Mouse (Mus musculus) embryonic facial prominence, embryonic 14.5 days (tissue): ENCODE measurements at regions not wholly inside any gene's neighbourhood (a gene's known extent, or its start where the extent isn't known, plus 50 kb on each side); places are given as distances from the start of the nearest gene placed in this dataset.

Experiments
- ATAC-seq: fragments of 200-750 bp; cut with Nextera tagmentation; 2 replicates; pipeline ENCODE4 v1.8.0; 2017; ENCODE audit warnings: low read depth, moderate number of reproducible peaks, moderate TSS enrichment
- DNase-seq: peaks from one replicate; pipeline ENCODE4 v3.0.0-alpha.2; 2015; ENCODE audit warnings: low spot score
- H3K27ac ChIP-seq: fragments of 300-500 bp; sonication (generic); replicated peaks from 2 replicates; pipeline ENCODE4 v1.5.1; 2014; ENCODE audit warnings: low read depth, mild to moderate bottlenecking, low read length, moderate library complexity
- H3K27me3 ChIP-seq: fragments of 300-500 bp; sonication (generic); replicated peaks from 2 replicates; pipeline ENCODE4 v1.6.1; 2014; ENCODE audit warnings: low read length; ENCODE audit not compliant: control insufficient read depth, insufficient read depth
- H3K36me3 ChIP-seq: fragments of 300-500 bp; sonication (generic); 2 replicates; pipeline ENCODE4 v1.6.1; 2014; ENCODE audit warnings: low read length, mixed read lengths; ENCODE audit not compliant: control insufficient read depth, insufficient read depth
- H3K4me1 ChIP-seq: fragments of 300-500 bp; sonication (generic); 2 replicates; pipeline ENCODE4 v1.6.1; 2014; ENCODE audit warnings: antibody characterized with exemption, low read length; ENCODE audit not compliant: control insufficient read depth, insufficient read depth
- H3K4me2 ChIP-seq: fragments of 300-500 bp; sonication (generic); 2 replicates; pipeline ENCODE4 v1.6.1; 2014; ENCODE audit warnings: low read depth, mild to moderate bottlenecking, low read length, moderate library complexity, mixed read lengths
- H3K4me3 ChIP-seq: fragments of 300-500 bp; sonication (generic); 2 replicates; pipeline ENCODE4 v1.5.1; 2014; ENCODE audit warnings: low read depth, mild to moderate bottlenecking, low read length
- H3K9ac ChIP-seq: fragments of 300-500 bp; sonication (generic); 2 replicates; pipeline ENCODE4 v1.6.1; 2014; ENCODE audit warnings: low read depth, mild to moderate bottlenecking, low read length, moderate library complexity, mixed read lengths
- H3K9me3 ChIP-seq: fragments of 300-500 bp; sonication (generic); 2 replicates; pipeline ENCODE4 v1.6.1; 2016; ENCODE audit warnings: low read length; ENCODE audit not compliant: control insufficient read depth
- WGBS: fragments of 180-500 bp; shearing (Covaris S2); extraction: QIAGEN DNeasy Blood & Tissue Kit; methylation state at CpG from one replicate; pipeline ENCODE4 v1.1.7; 2014; 5-methylcytosine and 5-hydroxymethylcytosine counted together

DNA sequence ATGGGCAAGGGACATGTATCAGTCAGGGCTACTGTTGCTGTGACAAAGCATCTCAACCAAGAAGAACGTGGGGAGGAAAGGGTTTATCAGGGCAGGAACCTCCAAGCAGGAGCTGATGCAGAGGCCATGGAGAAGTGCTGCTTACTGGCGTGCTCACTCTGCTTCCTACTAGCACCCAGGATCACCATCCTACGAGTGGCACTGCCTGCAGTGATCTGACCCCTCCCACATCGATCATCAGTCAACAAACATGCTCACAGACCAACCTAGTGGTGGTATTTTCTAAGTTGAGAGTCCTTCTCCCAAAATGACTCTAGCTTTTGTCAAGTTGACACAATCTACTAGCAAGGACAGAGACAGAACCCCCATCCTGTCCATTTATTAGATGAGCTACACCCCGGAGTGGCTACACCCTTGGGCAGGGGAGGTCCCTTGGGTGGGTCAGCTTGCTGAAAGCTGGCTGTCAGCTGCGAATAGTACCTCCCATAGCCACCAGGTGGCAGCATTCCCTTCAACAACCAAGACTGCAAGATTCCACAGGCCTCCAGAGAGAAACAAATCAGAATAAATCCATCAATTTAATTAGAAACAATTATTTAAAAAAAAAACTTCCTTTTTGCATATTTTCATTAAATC, 99.9 kb upstream of the Ralgapa2 start:
- Histone ChIP-seq H3K4me3 (no peak overlapping the region), H3K9me3 (no peaks in the 10 kb centered on the region), H3K27me3 (no peaks in the 10 kb centered on the region), H3K4me2 (no peak overlapping the region), H3K36me3 (no peaks in the 10 kb centered on the region), H3K9ac (no peak overlapping the region), H3K4me1 (no peaks in the 10 kb centered on the region), H3K27ac (no peak overlapping the region)
- peak; percentile 65; the same call in 1 of the 2 replicates for ATAC-seq
- DNase-seq, result peak; percentile 80
- WGBS, result 31% methylated on average over 6 of the region's 6 CpGs

GRCm38 (mm10) chr2:146612522-146613288, 100.6 kb upstream of the Ralgapa2 start:
- Histone ChIP-seq H3K36me3 (no peaks in the 10 kb centered on the region), H3K9me3 (no peaks in the 10 kb centered on the region), H3K27me3 (no peaks in the 10 kb centered on the region), H3K4me3 (no peak overlapping the region), H3K4me2 (peak overlapping the region; percentile 52), H3K4me1 (no peaks in the 10 kb centered on the region), H3K27ac (no peak overlapping the region), H3K9ac (no peak overlapping the region)
- WGBS, result 5% methylated on average over 20 of the region's 20 CpGs
- DNase-seq (peak; percentile 59), ATAC-seq (no peak)

GRCm38 (mm10) chr2:146621167-146621566, 109.0 kb upstream of the Ralgapa2 start:
- DNase-seq (peak; percentile 86), ATAC-seq (peak; percentile 80)
- WGBS, result 11% methylated on average over 5 of the region's 5 CpGs

GRCm38 (mm10) chr2:146623052-146623451, 110.9 kb upstream of the Ralgapa2 start:
- Histone ChIP-seq H3K27me3 (no peaks in the 10 kb centered on the region), H3K4me2 (no peak overlapping the region), H3K4me3 (no peak overlapping the region), H3K36me3 (no peaks in the 10 kb centered on the region), H3K9ac (no peak overlapping the region), H3K27ac (no peak overlapping the region), H3K4me1 (no peaks in the 10 kb centered on the region), H3K9me3 (no peaks in the 10 kb centered on the region)
- 85% methylated on average over 1 of the region's 1 CpGs for WGBS
- ATAC-seq, result no peak
- DNase-seq, result no peak

More at GRCm38 (mm10) chr2:146621167-146621566, 109.0 kb upstream of the Ralgapa2 start:
- Histone ChIP-seq H3K36me3 (no peaks in the 10 kb centered on the region), H3K4me2 (0 out of 2 replicates have a peak overlapping the region, but pooled peaks have one; percentile 8), H3K9ac (no peak overlapping the region), H3K4me3 (no peak overlapping the region), H3K27ac (no peak overlapping the region), H3K9me3 (no peaks in the 10 kb centered on the region), H3K27me3 (no peaks in the 10 kb centered on the region), H3K4me1 (no peaks in the 10 kb centered on the region)

- H3K36me3 ChIP-seq, result no peaks in the 10 kb centered on the region
- H3K4me3 ChIP-seq, result no peak overlapping the region
- no peak overlapping the region for H3K9ac ChIP-seq
- no peak for DNase-seq
- no peak overlapping the region for H3K4me2 ChIP-seq
- no peaks in the 10 kb centered on the region for H3K9me3 ChIP-seq
- ATAC-seq, result no peak
- no peaks in the 10 kb centered on the region for H3K4me1 ChIP-seq
- 44% methylated on average over 5 of the region's 5 CpGs for WGBS
- H3K27ac ChIP-seq, result no peak overlapping the region
- H3K27me3 ChIP-seq, result no peaks in the 10 kb centered on the region
These were observed 112.1 kb upstream of the Ralgapa2 start for GRCm38 (mm10) chr2:146624207-146624606.

- 42% methylated on average over 5 of the region's 5 CpGs for WGBS
- H3K4me1 ChIP-seq, result no peaks in the 10 kb centered on the region
- no peak overlapping the region for H3K4me3 ChIP-seq
- no peaks in the 10 kb centered on the region for H3K9me3 ChIP-seq
- H3K27me3 ChIP-seq, result no peaks in the 10 kb centered on the region
- no peak overlapping the region for H3K9ac ChIP-seq
- H3K4me2 ChIP-seq, result no peak overlapping the region
- H3K36me3 ChIP-seq, result no peaks in the 10 kb centered on the region
- no peak overlapping the region for H3K27ac ChIP-seq
- ATAC-seq, result no peak
- no peak for DNase-seq
These were observed 113.1 kb upstream of the Ralgapa2 start for GRCm38 (mm10) chr2:146625166-146625751.

GRCm38 (mm10) chr2:146626531-146626930, 114.4 kb upstream of the Ralgapa2 start:
- 23% methylated on average over 1 of the region's 1 CpGs for WGBS

DNA sequence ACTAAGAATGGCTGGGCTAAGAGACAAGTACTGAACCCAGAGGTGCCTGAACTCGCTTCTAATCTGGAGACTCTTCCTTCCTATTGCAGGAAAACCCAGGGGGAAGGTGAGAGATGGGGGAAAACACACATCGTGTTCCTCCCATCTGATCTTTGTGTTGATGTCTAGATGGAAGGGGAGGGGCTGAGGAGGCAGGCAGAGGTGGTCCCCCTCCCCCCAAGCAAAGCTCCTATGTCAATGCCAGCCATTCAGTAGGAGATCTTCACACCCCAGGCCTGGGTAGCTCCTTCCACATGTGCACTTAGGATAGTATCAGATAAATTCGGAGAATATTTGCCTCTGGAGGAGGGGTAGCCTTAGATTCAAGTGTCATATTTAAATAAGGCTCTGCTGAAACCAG, 118.0 kb upstream of the Ralgapa2 start:
- Histone ChIP-seq H3K4me1 (no peaks in the 10 kb centered on the region), H3K4me3 (no peak overlapping the region), H3K4me2 (no peak overlapping the region), H3K36me3 (no peaks in the 10 kb centered on the region), H3K9me3 (no peaks in the 10 kb centered on the region), H3K9ac (no peak overlapping the region), H3K27ac (no peak overlapping the region), H3K27me3 (no peaks in the 10 kb centered on the region)
- DNase-seq (no peak), ATAC-seq (no peak)
- 60% methylated on average over 3 of the region's 3 CpGs for WGBS

More at GRCm38 (mm10) chr2:146626531-146626930, 114.4 kb upstream of the Ralgapa2 start:
- ATAC-seq, result no peak
- Histone ChIP-seq H3K4me1 (no peaks in the 10 kb centered on the region), H3K36me3 (no peaks in the 10 kb centered on the region), H3K27me3 (no peaks in the 10 kb centered on the region), H3K4me3 (no peak overlapping the region), H3K27ac (no peak overlapping the region), H3K4me2 (no peak overlapping the region), H3K9me3 (no peaks in the 10 kb centered on the region), H3K9ac (no peak overlapping the region)
- DNase-seq, result no peak
